Comparison of ENCODE assay signal across 8 mouse cellular contexts in genomic region chr14:24793375-24794285, GRCm38 (mm10).
DNase-seq lines count a peak whose midpoint lies in the region; ATAC-seq and TF ChIP-seq lines count a peak whose summit lies in the region.

No protein-coding gene starts in this region.

- no peak overlapping the region for H3K4me3 ChIP-seq in kidney, adult 2 months (ENCODE audit: insufficient read depth, low read depth, low read length)
- H3K4me3 ChIP-seq in brown adipose tissue, adult 24 weeks (ENCODE audit: insufficient read depth, low read depth, low read length): no peak overlapping the region
- H3K4me3 ChIP-seq in limb, embryonic 10.5 days: no peak overlapping the region
- no peak overlapping the region for H3K4me3 ChIP-seq in stomach, embryonic 14.5 days (ENCODE audit: low read depth, low read length)

- TF ChIP-seq CTCF in kidney, adult 2 months (conservative IDR thresholded peaks at IDR 0.05; ENCODE audit: insufficient read depth, insufficient read length, low read depth, low read length): no peak

- no peak for ATAC-seq in stomach, embryonic 14.5 days (ENCODE audit: insufficient number of reproducible peaks, insufficient read depth, low FRiP score, low read depth)
- ATAC-seq in erythroid progenitor cell, adult 5-6 weeks (replicated peaks; ENCODE audit: low FRiP score, poor library complexity, severe bottlenecking): no peak

- H3K27ac ChIP-seq in kidney, adult 2 months (ENCODE audit: insufficient read depth, low read depth, low read length): no peak overlapping the region
- H3K27ac ChIP-seq in brown adipose tissue, adult 24 weeks (replicated peaks; ENCODE audit: low read depth, low read length): 0 out of 2 replicates have a peak overlapping the region, but pooled peaks have one; percentile 27
- peak overlapping the region; percentile 32 for H3K27ac ChIP-seq in limb, embryonic 10.5 days
- H3K27ac ChIP-seq in stomach, embryonic 14.5 days (ENCODE audit: low read length): peak overlapping the region; percentile 16

- H3K4me2 ChIP-seq in stomach, embryonic 14.5 days (replicated peaks; ENCODE audit: low read depth, low read length): no peak overlapping the region

- no peaks in the 10 kb centered on the region for H3K9me3 ChIP-seq in limb, embryonic 10.5 days (replicated peaks)
- no peaks in the 10 kb centered on the region for H3K9me3 ChIP-seq in stomach, embryonic 14.5 days (ENCODE audit: control insufficient read depth, low read depth, low read length)

- TF ChIP-seq POLR2A in kidney, adult 2 months (IDR thresholded peaks at IDR 0.05; ENCODE audit: low read depth, low read length): no peak

- 71% methylated on average over 10 of the region's 10 CpGs for WGBS in kidney, adult 2 months
- 46% methylated on average over 10 of the region's 10 CpGs for WGBS in limb, embryonic 10.5 days
- WGBS in stomach, embryonic 14.5 days: 49% methylated on average over 10 of the region's 10 CpGs

- DNase-seq in kidney, postnatal 10 days: peak; percentile 18
- no peak for DNase-seq in kidney, adult 2 months
- DNase-seq in gastrocnemius, adult 18-20 months (ENCODE audit: low spot score): peak; percentile 85
- DNase-seq in limb, embryonic 10.5 days (ENCODE audit: low spot score): no peak
- no peak for DNase-seq in retina, embryonic 14.5 days (ENCODE audit: low spot score)

- H3K4me1 ChIP-seq in kidney, adult 2 months (ENCODE audit: control insufficient read depth, insufficient read depth, low read length): no peaks in the 10 kb centered on the region
- no peaks in the 10 kb centered on the region; the same call in 1 of the 2 replicates for H3K4me1 ChIP-seq in brown adipose tissue, adult 24 weeks (ENCODE audit: control insufficient read depth, insufficient read depth, insufficient read length, low read length)
- peaks cover 14% of the 10 kb centered on the region for H3K4me1 ChIP-seq in limb, embryonic 10.5 days
- no peaks in the 10 kb centered on the region for H3K4me1 ChIP-seq in stomach, embryonic 14.5 days (ENCODE audit: control insufficient read depth, insufficient read depth, low read length)

- no peak overlapping the region for H3K9ac ChIP-seq in stomach, embryonic 14.5 days (replicated peaks; ENCODE audit: low read depth, low read length)

- no peaks in the 10 kb centered on the region for H3K27me3 ChIP-seq in kidney, adult 2 months (replicated peaks; ENCODE audit: control insufficient read depth, insufficient read depth, low read length)
- H3K27me3 ChIP-seq in limb, embryonic 10.5 days (ENCODE audit: low read depth, poor library complexity, severe bottlenecking): no peaks in the 10 kb centered on the region
- no peaks in the 10 kb centered on the region for H3K27me3 ChIP-seq in stomach, embryonic 14.5 days (ENCODE audit: control insufficient read depth, insufficient read depth, low read length)

- no peaks in the 10 kb centered on the region for H3K36me3 ChIP-seq in kidney, adult 2 months (ENCODE audit: control insufficient read depth, insufficient read depth, low read length)
- no peaks in the 10 kb centered on the region for H3K36me3 ChIP-seq in limb, embryonic 10.5 days
- no peaks in the 10 kb centered on the region for H3K36me3 ChIP-seq in stomach, embryonic 14.5 days (ENCODE audit: control insufficient read depth, insufficient read depth, low read length)

Comparison
In these comparisons a context has a peak if more than half of its experiments do, and no peak if none do; other contexts are left out.
1. DNase-seq: peak in kidney, postnatal 10 days (single experiment) and gastrocnemius, adult 18-20 months (single experiment); none in kidney, adult 2 months (single experiment), limb, embryonic 10.5 days (single experiment) and retina, embryonic 14.5 days (single experiment).